Mouse (Mus musculus): ENCODE results near the gene Tram2.

DNA sequence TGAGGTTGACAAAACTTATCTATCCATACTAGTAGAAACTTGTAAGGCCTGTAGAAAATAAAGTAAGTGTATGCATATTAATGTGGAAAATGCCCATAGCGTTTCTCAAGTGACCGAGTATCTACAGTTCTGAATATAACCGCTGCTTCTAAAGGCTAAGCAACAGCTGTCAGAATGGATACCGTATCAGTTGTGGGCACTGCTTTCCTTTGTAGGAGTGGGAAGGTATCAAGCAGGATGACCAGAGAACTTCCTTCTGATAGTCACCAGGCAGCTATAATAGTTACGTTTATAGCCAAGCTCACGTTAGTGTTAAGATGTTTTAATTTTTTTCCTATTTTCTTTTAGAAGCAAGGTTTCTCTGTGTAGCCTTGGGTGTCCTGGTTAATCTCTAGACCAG is 105.6 kb downstream of the Tram2 start:
- no peak for TF ChIP-seq CTCF (IDR thresholded peaks at IDR 0.05; ENCODE audit: low read depth, low read length)
- no peak for TF ChIP-seq POLR2A (IDR thresholded peaks at IDR 0.05; ENCODE audit: extremely low read depth, insufficient read depth, low read length)

Data from liver, adult 2 months (tissue).